Mouse (Mus musculus): Measurements from ENCODE around the gene Etl4. TPM values are rescaled to one million over a fixed set of nuclear protein-coding genes. Genes with fewer than 3 reads are reported as not detected.

Etl4 gene
- total RNA-seq, 2 experiments from 2014 or later: not detected

DNA sequence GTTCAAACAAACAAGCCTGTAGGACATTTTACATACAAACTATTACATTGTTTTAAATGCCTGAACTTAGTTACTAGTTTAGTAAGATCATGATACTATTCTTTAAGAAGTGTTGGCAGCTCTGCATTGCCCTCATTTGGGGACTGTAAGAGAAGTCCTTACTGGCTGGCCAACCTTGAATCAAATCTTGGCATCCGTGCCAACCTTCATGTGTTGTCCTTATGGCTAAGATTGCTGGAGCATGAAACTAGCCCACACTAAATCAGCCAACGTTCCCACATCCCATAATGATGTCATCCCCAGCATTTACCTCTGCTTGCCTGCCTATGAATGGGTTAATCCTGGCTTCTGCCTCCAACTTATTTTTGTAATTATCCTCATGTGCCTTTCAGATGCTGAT lies 636.0 kb downstream of the Etl4 start:
- ATAC-seq (replicated peaks; ENCODE audit: low FRiP score, low TSS enrichment, poor library complexity, severe bottlenecking): no peak

- ATAC-seq (replicated peaks; ENCODE audit: low FRiP score, low TSS enrichment, poor library complexity, severe bottlenecking): no peak
Measured at GRCm38 (mm10) chr2:20546496-20547348, 637.1 kb downstream of the Etl4 start.

- ATAC-seq (replicated peaks; ENCODE audit: low FRiP score, low TSS enrichment, poor library complexity, severe bottlenecking): no peak
Measured at GRCm38 (mm10) chr2:20547349-20547677, 637.7 kb downstream of the Etl4 start.

GRCm38 (mm10) chr2:20547686-20548624 lies 638.4 kb downstream of the Etl4 start:
- no peak for ATAC-seq (replicated peaks; ENCODE audit: low FRiP score, low TSS enrichment, poor library complexity, severe bottlenecking)

DNA sequence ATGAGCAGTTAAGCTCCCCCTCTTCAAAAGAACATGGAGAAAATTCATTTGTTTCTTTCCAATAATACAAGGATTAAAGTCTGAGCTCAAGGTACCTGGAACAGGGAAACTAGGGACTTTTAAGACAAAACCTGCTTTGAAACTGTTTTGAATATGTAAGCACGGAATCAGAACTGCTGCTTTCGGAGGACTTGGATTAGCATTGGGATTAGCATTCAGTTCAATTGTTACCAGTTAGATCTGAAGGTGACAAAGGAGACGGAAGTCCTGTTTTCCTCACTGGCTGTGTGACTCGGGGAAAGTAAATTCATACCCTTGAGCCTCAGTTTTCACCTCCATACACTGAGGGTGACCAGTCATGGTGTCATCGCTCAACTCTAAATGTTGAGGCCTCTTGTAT lies 639.5 kb downstream of the Etl4 start:
- no peak for ATAC-seq (replicated peaks; ENCODE audit: low FRiP score, low TSS enrichment, poor library complexity, severe bottlenecking)

- ATAC-seq (replicated peaks; ENCODE audit: low FRiP score, low TSS enrichment, poor library complexity, severe bottlenecking): no peak
Measured at GRCm38 (mm10) chr2:20549996-20550395, 640.4 kb downstream of the Etl4 start.

DNA sequence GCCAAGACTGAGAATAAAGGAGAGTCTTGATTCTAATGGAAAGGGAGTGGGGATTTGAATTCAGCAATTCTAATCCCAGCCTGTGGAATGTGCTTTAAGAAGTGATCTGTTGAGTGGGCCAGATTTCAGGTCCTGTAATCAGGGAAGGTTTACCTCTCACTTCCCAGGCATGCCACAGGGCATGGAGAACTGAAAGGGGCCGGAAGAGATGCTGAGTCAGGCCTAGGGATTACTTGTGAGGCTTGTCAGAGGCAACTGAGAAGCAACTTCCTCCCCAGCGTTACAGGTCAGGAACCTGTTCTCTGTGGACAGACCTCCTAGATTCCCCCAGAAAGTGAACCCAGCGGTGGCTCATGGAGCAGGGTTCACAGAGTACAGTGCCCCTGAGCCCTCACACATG lies 646.1 kb downstream of the Etl4 start:
- no peak for ATAC-seq (replicated peaks; ENCODE audit: low FRiP score, low TSS enrichment, poor library complexity, severe bottlenecking)

DNA sequence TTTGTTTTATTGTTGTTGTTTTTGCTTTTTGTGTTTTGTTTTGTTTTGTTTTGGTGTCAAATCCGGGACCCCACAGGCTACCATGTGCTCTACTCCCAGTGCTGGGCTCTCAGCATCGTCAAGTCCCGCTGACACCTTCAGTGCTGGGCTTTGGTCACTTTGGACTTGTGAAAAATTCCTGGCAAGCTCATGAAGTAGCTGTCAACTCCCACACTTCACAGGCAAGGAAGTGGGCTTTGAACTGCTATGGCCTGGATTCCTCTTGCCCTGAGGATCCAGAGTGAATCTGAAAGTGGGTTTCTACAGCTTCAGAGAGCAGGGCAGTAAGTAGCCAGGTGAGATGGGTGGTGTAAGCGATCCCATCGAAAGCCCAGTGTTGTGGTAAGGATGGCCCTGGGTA lies 649.5 kb downstream of the Etl4 start:
- no peak for ATAC-seq (replicated peaks; ENCODE audit: low FRiP score, low TSS enrichment, poor library complexity, severe bottlenecking)

DNA sequence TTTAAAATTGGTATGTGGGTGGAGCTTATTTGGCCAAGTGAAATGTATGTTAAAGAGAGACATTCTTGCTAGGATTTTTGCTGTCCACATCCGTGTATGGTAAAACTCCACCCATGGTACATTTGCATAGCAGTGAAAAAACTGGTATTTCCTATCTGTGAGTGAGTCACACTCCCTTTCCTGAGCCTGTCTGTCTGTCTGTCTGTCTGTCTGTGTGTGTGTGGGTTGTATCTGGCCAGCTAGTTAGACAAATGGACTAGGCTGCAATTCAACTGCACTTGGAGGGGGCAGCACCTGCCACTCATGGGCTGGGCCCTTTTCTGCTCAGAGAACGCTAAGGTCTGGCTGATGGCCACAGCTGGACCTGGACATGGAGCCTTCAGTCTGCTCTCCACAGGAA lies 650.1 kb downstream of the Etl4 start:
- ATAC-seq (replicated peaks; ENCODE audit: low FRiP score, low TSS enrichment, poor library complexity, severe bottlenecking): no peak

- no peak for ATAC-seq (replicated peaks; ENCODE audit: low FRiP score, low TSS enrichment, poor library complexity, severe bottlenecking)
Measured at GRCm38 (mm10) chr2:20560581-20560980, 651.0 kb downstream of the Etl4 start.

DNA sequence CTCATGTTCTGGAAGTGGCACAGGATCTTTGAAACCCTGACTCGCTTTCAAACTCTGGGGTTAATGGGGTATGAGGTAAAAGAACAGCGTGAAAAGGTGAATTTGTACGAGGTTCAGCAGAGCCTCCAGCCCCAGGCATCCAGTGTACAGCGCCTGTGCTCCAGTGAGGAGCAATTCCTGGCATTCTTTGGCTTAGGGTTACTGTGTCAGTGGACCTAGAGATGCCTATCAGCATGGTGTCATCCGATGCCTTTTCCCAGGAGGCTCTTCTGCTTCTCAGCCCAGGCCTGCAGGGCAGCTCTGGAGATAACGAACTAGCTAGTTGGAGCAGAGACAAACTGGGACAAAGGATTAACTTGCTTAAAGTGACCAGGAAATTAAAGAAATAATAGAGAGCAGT lies 653.5 kb downstream of the Etl4 start:
- no peak for ATAC-seq (replicated peaks; ENCODE audit: low FRiP score, low TSS enrichment, poor library complexity, severe bottlenecking)

GRCm38 (mm10) chr2:20568456-20568855 lies 658.9 kb downstream of the Etl4 start:
- ATAC-seq (replicated peaks; ENCODE audit: low FRiP score, low TSS enrichment, poor library complexity, severe bottlenecking): no peak

GRCm38 (mm10) chr2:20571940-20572339 lies 662.4 kb downstream of the Etl4 start:
- no peak for ATAC-seq (replicated peaks; ENCODE audit: low FRiP score, low TSS enrichment, poor library complexity, severe bottlenecking)

DNA sequence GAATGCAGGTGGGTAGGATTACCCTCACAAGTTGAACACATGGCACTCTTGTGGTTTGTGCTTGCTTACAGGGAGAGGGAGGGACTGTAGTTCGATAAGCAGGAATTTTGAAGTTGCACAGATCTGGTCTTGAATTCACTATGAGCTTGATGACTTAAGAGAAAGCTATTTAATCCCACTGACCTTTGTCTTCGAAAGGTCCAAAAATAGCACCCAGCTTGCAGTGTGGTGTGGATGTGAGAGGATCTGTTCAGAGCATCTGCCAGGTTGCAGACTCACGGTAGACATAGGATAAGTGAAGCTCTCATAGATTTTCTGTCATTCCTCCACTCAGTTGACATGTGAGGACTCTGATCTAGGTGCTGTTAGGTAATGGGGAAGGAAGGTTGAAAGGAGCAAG lies 670.8 kb downstream of the Etl4 start:
- no peak for ATAC-seq (replicated peaks; ENCODE audit: low FRiP score, low TSS enrichment, poor library complexity, severe bottlenecking)

DNA sequence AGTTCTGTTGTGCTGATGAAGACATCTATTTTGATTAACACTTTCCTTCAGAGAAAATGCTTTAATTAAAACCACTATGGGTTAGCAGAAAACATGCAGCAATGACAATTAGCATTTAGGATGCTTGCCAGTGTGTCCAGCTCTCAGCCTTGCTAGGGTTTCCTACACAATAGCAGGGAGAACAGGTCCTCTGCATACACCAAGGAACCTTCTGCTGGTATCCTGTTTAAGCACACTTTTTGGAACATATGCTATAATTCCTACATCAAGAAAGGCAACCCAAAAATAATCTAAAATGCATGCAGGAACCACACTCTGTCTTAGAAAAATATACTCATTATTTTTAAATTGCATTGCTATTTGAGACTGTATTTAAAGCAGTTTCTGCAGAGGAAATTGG lies 673.5 kb downstream of the Etl4 start:
- no peak for ATAC-seq (replicated peaks; ENCODE audit: low FRiP score, low TSS enrichment, poor library complexity, severe bottlenecking)

GRCm38 (mm10) chr2:20583562-20584153 lies 674.1 kb downstream of the Etl4 start:
- ATAC-seq (replicated peaks; ENCODE audit: low FRiP score, low TSS enrichment, poor library complexity, severe bottlenecking): no peak

DNA sequence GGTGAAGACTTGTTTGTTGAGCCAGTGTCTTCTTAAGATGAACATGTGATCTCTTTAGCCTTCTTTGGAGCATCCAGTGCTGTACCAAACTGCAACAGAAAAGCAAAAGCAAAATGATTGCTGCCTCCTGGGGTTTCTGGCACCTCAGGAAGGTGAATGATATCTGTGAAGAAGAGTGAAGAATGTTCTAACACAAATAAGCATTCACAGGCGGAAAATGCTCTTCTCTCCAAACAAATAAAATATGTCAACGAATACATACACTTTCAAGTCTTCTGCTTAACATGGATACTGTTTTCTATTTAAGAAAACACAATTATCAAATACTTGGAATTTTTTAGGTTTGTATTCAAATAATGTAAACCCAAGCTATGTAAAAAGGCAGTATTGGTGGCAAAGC lies 678.3 kb downstream of the Etl4 start:
- no peak for ATAC-seq (replicated peaks; ENCODE audit: low FRiP score, low TSS enrichment, poor library complexity, severe bottlenecking)

- ATAC-seq (replicated peaks; ENCODE audit: low FRiP score, low TSS enrichment, poor library complexity, severe bottlenecking): no peak
Measured at GRCm38 (mm10) chr2:20588631-20589030, 679.1 kb downstream of the Etl4 start.

DNA sequence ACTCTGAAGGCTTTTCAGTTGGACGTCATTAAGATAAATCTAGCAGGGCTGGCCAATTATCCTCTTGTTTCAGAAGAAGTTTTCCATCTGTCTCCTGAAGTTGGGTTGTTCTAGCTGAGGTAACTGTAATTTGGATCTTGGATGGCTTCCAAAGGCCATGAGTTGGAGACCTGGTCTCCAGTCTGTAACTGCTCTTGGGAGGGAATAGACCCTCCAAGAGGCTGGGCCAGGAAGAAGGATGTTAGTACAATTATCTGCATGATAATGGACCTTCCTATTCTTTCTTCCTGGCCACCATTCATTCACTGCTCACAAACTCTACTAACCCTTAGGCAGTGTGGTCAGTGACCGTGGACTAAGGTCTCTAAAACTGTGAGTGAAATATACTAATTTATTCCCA lies 684.5 kb downstream of the Etl4 start:
- ATAC-seq (replicated peaks; ENCODE audit: low FRiP score, low TSS enrichment, poor library complexity, severe bottlenecking): no peak

GRCm38 (mm10) chr2:20595000-20595399 lies 685.4 kb downstream of the Etl4 start:
- ATAC-seq (replicated peaks; ENCODE audit: low FRiP score, low TSS enrichment, poor library complexity, severe bottlenecking): no peak
